Mouse (Mus musculus) CH12.LX (cell line): ENCODE measurements around the gene Nup210.

Experiments
- CTCF ChIP-seq, 2 experiments: IDR thresholded peaks in 1 of 2; conservative IDR thresholded peaks in 1 of 2; 2 replicates each; pipeline ENCODE4 v1.5.1; 2011 to 2012; ENCODE audit warnings: low read depth in 2 of 2, low read length in 2 of 2, improper control_type of control experiment in 1 of 2, inconsistent platforms in 1 of 2, mild to moderate bottlenecking in 1 of 2, moderate library complexity in 1 of 2
- EP300 ChIP-seq: IDR thresholded peaks from 2 replicates; pipeline ENCODE4 v1.6.1; 2011; ENCODE audit warnings: low read length, improper control_type of control experiment
- GABPA ChIP-seq: IDR thresholded peaks from 2 replicates; pipeline ENCODE4 v1.6.1; 2012; ENCODE audit warnings: low read depth, low read length, improper control_type of control experiment, inconsistent platforms; ENCODE audit not compliant: insufficient replicate concordance
- MAZ ChIP-seq: IDR thresholded peaks from 2 replicates; pipeline ENCODE4 v1.6.1; 2012; ENCODE audit warnings: low read depth, mild to moderate bottlenecking, inconsistent platforms, low read length, improper control_type of control experiment, moderate library complexity
- SMC3 ChIP-seq: IDR thresholded peaks from 2 replicates; pipeline ENCODE4 v1.6.1; 2011; ENCODE audit warnings: low read depth, low read length, improper control_type of control experiment
- USF1 ChIP-seq: IDR thresholded peaks from 2 replicates; pipeline ENCODE4 v1.6.1; 2014; ENCODE audit warnings: low read depth, mild to moderate bottlenecking, inconsistent platforms, low read length, improper control_type of control experiment
- ZKSCAN1 ChIP-seq: IDR thresholded peaks from 2 replicates; pipeline ENCODE4 v1.6.1; 2012; ENCODE audit warnings: low read depth, inconsistent platforms, low read length, improper control_type of control experiment, borderline replicate concordance

GRCm38 (mm10) chr6:91052572-91052971, 64.1 kb downstream of the Nup210 start:
- TF ChIP-seq MAZ (no peak), ZKSCAN1 (no peak), GABPA (no peak), CTCF (conservative IDR thresholded peaks at IDR 0.05 in 1 of 2, IDR thresholded peaks at IDR 0.05 in 1 of 2; ENCODE audit: low read depth in 2 of 2, low read length in 2 of 2) (peak in 1 of 2 experiments; percentile 31; a peak in 2 of 4 replicates), EP300 (no peak), SMC3 (no peak), USF1 (no peak)
